Mouse (Mus musculus) stomach, postnatal 0 days (tissue): ENCODE data around the gene Tnik.

ENCODE experiments used
- CTCF ChIP-seq: IDR thresholded peaks from 2 replicates; pipeline ENCODE4 v1.5.1; 2016; ENCODE audit warnings: antibody characterized with exemption, low read depth, mild to moderate bottlenecking, moderate library complexity
- EP300 ChIP-seq: optimal IDR thresholded peaks from 2 replicates; pipeline ENCODE3; 2016; ENCODE audit warnings: antibody characterized with exemption

DNA sequence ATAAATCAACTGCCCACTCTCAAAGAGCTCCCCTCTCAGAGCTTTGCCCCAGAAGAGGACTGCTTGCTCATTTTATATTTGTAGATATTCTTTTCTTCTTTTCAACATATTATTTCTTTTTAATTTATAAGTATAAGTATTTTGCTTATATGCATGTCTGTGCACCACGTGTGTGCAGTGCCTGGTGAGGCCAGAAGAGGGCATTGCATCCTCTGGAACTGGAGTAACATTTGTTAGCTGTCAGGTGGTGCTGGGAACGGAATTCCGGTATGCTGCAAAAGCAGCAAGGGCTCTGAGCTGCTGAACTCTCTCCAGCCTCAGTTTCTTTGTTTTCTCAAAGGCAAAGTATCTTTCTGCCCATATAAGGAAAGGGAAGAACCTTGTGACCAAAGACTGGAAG is 125.5 kb downstream of the Tnik start:
- TF ChIP-seq CTCF = no peak
- no peak for TF ChIP-seq EP300
